Mouse (Mus musculus) heart, adult 8-10 months (tissue): ENCODE results near the gene Mrpl20. TPM values are rescaled to one million over a fixed set of nuclear protein-coding genes. Genes with fewer than 3 reads are reported as not detected.
A peak's percentile ranks its signal among the peaks of the same experiment; 100 is the strongest.
"Not testable (repeated sequence)": the region's sequence is repeated elsewhere in the genome, so short reads cannot be mapped to it uniquely, and the experiment has no call there.

Source experiments
- DNase-seq: peaks from one replicate; pipeline ENCODE4 v3.0.0; 2022; ENCODE audit warnings: low spot score
- total RNA-seq, 4 experiments: library from RNA; stranded (reverse); gene quantifications; 2 replicates each; pipeline ENCODE4 v1.2.4; 2022

Mrpl20 gene
- total RNA-seq, 4 experiments from 2014 or later, result 78.5 to 86.8 (median 80.6) TPM

DNA sequence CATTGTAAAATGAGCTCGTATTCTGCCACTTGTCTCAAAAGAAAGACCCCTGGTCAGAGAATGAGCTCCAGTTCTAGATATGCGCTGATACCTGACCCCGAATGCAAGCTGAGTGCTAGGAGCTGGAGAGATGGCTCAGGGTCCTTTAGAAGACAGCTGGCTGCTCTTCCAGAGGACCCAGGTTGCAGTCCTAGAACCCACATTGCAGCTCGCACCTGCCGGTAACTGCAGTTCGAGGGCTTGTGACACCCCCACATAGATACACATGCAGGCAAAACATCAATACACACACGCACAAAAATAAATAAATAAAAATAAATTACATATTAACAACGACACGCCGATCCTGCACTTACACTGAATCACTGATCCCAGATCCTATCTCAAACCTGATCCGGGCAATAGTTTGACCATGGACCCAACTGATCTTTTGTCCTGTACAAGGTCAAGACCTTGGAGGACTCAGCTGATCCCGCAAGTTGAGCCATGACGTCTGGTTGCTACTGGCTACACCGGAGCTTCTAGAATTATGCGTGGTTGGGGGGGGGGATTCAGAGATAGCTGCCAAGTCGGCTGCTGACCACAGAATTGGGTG, 19.1 kb upstream of the Mrpl20 start:
- no peak for DNase-seq

DNA sequence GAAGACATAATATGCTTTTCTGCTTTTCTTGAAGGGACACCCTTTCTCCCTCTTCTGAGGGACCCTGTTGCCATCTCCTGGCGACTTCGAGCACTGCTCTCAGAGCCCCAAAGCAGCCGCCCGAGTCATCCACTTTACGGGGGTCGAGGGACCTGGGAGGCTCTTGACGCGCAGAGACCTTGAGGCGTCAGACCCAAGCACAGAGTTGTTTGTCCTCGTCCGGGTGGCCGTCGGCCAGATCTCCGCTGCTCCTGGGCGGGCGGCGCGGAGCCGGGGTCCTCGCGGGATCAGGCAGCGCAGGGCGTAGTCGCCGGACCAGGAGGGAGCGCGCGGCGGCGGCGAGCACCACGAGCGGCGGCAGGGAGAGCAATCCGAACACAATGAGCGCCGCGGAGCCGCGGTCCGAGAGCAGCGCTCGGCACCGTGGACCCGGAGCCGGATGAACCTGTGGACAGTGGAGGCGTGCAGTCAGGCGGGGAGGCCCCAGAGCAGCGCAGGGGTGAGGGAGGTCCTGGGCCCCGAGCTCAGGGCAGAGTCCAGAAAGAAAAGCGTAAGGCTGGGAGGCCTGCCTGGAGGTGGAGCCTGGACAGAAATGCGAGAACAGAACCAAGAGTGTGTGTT, 18.5 kb upstream of the Mrpl20 start:
- peak; percentile 87 for DNase-seq

DNA sequence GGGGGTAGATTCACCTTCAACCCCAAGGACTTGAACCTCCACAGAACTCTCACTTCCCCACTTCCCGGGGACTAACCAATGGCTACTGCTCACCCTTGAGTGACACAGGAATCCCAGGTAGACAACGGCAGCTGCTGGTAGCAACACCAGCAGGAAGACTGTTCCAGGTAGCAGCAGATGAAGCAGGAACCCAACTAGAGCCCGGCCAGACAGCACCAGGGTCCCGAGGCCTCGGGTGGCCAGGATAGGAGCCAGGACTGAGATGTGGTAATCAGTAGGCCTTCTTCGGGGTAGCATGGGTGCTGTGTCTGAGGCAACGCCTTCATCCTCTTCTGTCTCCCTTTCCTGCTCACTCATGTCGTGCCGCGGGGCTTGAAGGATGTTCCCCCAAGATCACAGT, 17.4 kb upstream of the Mrpl20 start:
- DNase-seq, result no peak

DNA sequence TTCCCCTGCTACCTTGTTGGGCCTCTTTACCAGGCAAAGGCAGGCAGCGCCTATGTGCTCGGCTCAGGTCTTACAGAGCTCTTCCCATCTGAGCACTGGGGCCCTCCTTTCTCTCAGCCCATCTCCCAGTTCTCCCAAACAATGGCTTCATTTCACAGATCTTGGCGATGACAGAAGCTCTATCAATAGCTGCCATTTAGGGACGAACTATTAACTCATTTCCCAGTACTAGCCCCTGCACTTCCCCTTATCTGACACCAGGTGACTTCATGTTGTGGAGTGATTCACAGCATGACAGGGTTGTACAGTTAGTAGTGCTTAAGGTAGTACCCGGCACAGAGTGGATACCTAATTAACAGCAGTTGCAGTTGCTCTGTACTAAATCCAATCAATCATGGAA, 16.9 kb upstream of the Mrpl20 start, which contains the start of gene Tmem88b:
TSS of gene Tmem88b (minus strand) at position 56 of the 400 bp plus-strand sequence.
- DNase-seq, result no peak

DNA sequence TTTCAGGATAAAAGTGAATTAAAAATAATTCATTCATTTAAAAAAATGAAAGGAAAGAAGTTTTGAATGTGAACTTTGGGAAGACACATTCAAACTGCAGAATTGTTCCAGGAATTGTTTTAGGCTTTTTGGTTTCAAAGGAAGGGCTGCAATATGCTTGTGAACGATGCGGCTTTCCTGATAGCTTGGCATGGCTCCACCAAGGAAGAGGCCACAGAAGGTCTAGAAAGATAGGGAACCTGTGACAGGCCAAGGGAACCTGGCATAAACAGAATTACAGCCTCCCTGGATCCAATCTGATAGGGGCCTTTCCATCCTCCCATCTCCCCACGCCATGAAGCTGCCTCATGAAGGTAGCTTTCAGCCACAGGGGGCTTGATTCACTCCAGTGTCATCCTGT, 14.4 kb upstream of the Mrpl20 start:
- DNase-seq, result no peak

DNA sequence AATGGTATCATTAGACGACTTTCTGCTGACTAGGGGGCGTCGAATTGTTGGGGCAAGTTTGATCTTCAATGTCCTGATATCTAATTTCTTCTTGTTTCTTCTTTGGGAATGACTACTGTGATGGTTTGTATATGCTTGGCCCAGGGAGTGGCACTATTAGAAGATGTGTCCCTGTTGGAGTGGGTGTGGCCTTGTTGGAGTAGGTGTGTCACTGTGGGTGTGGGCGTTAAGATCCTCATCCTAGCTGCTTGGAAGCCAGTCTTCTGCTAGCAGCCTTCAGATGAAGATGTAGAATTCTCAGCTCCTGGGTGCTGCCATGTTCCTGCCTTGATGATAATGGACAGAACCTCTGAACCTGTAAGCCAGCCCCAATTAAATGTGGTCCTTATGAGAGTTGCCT, 13.8 kb upstream of the Mrpl20 start:
- not testable (repeated sequence) for DNase-seq

DNA sequence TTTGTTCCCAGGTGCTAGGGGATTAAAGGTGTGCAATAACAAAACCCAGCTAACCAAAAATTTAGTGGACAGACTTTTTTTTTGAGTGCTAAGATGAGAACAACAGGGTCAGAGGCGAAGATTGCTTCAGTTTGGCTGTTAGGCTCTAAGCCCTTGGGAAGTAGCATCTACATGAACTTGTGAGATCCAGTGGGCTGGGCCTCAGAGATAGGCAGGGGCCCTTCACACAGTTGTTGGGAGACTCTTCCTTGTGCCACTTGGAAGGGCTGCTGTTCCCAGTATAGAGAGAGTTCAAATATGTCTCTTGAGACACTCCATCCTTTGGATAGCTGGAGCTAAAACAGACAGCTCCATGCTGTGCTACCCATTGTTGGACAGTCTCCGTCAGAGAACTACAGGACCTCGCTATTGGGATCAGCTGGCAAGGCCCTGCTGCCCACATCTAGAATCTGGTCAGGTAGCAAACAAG, 12.6 kb upstream of the Mrpl20 start, which contains the start of gene Ankrd65:
TSS of gene Ankrd65 (plus strand) at position 419 of the 469 bp plus-strand sequence.
- DNase-seq, result no peak

DNA sequence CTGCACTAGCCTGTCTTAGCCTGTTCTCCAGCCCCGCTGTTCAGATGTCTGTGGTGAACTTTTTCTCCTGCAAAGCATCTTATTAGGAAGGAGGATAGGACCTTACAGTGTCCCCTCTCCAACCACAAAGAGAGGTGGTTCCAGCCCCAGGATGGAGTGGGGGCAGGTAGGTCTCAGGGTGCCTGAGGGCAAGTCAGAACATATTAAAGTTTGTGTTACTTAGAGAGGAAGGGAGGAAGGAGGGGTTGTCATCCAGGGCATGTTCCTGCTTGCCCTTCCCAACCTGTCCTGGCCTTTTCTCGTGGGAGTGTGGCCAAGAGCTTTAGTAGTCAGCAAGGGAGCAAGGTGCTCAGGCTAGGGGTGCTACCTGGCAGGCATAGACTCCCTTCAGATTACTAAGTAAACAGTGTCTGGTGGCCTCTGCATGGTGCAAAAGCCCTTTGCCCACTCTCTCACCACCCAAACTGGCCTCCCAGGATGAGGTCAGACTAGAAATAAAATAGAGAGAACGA, 12.0 kb upstream of the Mrpl20 start:
- DNase-seq, result no peak

DNA sequence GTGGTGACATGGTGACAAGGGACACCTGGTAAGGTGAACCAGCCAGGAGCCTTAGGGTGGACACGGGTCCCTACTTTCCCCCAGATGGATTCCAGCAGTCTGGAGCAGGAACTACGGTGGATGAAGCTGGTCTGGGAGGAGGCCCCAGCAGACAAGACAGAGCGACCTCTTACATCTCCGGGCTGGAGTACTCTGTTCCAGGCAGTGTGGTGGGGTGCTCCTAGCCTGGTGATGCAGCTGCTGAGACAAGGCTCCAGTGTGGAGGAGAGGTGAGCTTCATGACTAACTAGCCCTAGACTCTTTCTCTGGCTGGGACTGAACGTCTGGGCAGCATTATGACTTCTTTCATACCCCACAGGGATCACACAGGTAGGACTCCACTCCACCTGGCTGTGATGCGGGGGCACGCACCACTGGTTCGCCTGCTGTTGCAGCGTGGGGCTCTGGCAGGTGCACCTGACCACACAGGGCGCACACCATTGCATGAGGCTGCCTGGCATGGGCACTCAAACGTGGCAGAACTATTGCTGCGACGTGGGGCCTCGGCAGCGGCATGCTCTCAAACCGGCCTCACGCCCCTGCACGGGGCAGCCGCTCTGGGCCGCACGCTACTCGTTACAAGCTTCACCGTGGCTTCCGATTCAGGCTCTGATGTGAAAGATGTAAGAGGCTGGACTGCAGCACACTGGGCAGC, 11.3 kb upstream of the Mrpl20 start:
- DNase-seq, result no peak

DNA sequence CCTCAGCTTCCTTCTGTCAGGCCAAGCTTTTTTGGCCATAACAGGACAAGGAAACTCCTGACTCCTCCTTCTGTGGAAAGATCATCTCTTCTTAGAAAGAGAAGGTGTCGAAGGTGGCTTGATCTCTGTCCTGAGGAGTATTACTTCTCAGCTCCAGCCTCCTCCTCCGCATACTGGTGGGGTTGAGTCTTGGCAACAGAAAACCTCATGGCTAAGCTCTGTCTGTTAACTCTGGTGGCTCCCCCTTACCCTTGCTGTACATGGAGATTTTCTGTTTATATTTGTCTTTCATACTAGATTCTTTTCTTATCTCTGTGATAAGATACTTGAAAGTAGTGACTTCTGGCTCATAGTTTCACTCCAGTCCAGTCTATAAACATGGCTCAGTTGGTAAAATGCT, 8.9 kb upstream of the Mrpl20 start:
- no peak for DNase-seq

DNA sequence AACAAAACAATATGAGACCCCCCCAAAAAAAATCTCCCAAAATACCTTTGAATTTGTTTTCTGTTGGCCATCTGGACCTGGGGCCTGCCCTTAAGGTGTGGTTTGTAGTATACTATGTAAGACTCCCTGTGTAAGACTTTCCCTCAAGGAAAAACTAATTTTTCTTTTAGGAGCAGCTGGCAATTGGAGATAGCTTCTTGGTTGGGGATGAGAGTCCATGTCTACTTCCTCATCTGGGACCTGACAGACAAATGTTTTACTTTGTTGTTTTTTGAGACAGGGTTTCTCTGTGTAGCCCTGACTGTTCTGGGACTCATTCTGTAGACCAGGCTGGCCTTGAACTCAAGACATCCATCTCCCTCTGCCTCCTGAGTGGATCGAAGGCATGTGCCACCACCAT, 603 bp upstream of the Mrpl20 start:
- no peak for DNase-seq

DNA sequence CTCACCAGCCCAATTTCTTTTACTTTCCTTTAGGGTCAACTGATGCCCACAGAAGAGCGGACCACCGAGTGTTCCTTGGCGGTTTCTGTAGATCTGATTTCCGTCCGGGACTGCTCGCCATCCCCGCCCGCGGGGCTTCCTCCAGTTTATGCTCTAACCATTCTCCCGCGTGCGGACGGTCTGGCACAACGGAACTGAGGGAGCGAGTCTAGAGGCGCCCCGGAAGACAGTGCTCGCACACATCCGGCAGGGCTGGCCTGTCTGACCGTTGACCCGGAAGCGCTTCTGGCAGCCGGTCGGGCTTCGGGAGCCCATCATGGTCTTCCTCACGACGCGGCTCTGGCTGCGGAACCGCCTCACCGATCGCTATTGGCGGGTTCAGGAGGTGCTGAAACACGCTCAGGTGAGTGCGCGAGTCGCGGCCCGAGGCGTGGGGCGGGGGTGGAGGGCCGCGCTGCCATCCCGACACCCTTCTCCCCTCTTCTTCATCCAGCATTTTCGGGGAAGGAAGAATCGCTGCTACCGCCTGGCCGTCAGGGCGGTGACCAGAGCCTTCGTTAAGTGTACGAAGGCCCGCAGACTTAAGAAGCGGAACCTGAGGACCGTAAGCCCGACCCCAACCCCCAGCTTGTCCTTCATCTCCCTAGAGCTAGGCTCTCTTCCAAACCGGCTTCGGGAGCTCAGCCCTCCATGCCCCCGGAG, 813 bp downstream of the Mrpl20 start:
- DNase-seq, result peak; percentile 94

DNA sequence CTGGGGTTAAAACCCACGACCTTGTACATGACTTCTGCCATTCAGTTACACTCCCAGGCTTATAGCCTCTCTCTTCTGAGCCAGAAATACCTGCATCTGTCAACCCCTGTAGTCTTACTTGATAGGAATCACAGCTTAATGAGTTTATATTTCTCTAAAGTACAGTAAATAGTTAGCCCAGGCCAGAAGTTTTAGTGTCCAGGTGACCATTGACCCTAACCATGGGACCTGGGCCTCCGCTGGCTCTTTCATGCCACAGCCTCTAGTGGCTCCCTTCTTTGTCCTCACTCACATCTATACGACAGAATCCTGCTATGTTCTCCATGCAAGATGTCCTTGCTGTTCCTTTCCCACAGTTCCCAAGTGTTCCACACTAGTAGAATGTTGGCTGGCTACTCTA, 5.2 kb downstream of the Mrpl20 start:
- DNase-seq, result no peak

DNA sequence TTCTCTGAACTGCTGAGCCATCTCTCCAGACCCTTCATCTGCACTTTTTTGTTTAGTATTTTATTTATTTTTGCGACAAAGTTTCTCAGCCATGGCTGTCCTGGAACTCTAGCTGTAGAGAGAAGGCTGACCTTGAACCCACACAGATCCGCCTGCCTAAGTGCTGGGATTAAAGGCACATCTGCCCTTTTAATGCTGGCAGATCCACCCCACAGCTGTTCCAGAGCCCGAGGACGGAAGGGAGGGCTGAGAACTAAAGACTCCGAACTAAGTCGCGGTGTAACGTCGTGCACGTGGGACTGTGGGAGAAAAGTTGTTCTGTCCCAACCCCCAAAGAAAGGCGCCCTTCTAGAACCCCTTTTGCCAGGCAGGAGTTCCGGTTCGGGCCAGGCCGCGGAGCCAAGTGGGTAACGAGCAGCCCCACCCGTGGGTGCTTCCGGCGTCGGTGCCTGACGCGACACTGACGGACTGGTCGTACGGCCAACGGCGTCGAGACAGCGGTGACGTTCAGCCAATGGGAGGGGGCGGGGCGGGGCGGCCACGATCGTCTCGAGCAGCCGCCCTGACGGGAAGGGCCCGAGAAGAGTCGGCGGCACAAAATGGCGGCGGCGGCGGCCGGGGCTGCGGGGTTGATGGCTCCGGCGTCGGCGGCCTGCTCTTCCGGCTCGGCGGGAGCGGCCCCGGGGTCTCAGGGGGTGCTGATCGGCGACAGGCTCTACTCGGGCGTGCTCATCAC, 9.4 kb downstream of the Mrpl20 start, which contains the start of gene Ccnl2:
TSS of gene Ccnl2 (plus strand) at position 561 of the 736 bp plus-strand sequence.
- peak; percentile 92 for DNase-seq

DNA sequence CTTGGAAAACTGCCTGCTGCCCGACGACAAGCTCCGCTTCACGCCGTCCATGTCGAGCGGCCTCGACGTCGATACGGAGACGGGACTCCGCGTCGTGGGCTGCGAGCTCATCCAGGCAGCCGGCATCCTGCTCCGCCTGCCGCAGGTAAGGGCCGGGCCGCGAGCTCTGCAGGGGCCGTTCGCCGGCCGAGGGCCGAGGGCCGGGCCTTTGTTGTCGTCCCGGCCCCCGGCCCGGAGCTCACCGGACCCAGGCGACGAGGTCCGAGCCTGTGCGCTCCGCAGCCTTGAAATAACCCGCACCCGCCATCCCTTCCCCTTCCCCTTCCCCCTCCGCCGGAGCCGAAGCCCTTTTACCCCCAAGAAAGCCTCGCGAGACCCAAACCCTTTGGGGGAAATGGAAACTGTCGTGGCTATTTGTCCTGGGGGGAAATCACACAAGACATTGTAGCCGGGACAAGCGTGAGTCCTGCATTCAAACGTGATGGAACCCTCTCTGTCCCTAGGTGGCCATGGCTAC, 10.0 kb downstream of the Mrpl20 start:
- DNase-seq, result no peak

DNA sequence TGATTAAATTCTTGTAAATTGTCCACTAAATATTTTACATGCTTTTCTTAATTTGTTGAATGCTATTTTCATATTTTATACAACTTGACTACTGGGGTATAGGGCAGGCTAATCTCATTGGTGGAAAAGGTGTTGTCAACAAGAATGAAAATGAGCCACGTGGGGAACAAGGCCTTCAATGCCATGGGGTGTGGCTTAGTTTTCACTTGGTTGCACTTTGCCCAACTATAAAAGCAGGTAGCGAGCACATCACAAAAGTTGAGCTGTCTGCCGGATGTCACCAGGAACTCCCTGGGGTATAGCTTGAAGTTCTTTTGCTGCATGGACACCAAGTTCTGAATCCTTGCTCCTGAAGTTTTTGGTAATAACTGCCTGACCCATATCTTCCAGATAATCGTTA, 14.9 kb downstream of the Mrpl20 start:
- DNase-seq, result no peak

DNA sequence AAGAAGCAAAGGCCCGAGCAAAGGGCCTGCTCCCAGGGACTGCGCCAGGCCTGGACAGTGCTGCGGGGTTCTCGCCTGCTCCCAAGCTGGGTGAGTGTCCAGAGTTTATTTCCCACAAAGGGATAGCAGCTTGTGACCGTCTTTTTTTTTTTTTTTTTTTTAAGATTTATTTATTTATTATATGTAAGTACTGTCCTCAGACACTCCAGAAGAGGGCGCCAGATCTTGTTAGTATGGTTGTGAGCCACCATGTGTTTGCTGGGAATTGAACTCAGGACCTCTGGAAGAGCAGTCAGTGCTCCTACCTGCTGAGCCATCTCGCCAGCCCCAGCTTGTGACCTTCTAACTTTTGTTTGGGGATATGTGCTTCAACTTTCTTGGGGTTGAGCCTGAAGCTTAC, 18.3 kb downstream of the Mrpl20 start:
- no peak for DNase-seq

DNA sequence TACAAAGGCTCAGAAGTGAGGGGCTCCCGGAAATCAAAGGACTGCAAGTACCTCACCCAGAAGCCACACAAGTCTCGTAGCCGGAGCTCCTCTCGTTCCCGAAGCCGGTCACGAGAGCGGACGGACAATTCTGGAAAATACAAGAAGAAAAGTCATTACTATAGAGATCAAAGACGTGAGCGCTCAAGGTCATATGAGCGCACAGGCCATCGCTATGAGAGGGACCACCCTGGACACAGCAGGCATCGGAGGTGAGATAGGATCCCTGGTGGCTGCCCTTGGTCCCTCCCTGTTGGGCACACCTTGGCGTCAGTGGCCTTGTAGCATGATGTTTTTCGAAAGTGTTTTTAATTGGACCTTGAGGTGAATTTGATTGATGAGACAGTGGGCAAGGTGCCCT, 20.8 kb downstream of the Mrpl20 start:
- DNase-seq, result no peak

DNA sequence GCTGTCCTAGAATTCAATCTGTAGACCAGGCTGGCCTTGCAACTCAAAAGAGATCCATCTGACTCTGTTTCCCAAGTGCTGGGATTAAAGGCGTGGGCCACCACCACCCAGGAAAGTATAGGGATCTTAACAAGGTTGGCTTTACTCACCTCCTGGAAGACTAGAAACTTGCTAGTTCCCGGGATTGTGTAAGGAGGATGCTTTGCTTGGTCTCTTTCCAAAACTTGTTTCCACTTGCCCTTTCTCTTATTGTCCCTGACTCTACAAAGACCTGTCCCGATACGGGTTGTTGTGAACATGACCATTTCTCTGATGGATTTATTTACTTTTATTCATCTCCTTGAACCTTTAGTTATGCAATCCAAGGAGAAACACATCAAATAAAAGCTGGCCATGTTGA, 27.2 kb downstream of the Mrpl20 start:
- DNase-seq, result no peak

DNA sequence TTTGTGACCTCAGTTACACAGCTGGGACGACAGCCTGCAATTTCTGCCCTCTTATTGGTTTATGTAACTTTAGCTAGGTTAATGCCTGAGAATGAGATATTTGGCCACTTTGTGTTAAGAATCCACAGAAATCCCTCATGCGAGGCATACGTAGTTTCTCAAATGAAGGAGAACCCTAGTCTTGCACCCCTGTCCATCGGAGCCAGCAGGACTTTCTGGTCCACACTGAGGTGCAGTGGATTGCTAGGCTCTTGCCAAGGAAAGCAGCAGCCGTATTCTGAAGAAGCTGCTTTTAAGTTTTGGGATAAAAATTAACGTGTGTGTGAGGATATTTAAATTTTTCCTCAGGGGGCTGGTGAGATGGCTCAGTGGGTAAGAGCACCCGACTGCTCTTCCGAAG, 27.9 kb downstream of the Mrpl20 start:
- DNase-seq, result no peak

DNA sequence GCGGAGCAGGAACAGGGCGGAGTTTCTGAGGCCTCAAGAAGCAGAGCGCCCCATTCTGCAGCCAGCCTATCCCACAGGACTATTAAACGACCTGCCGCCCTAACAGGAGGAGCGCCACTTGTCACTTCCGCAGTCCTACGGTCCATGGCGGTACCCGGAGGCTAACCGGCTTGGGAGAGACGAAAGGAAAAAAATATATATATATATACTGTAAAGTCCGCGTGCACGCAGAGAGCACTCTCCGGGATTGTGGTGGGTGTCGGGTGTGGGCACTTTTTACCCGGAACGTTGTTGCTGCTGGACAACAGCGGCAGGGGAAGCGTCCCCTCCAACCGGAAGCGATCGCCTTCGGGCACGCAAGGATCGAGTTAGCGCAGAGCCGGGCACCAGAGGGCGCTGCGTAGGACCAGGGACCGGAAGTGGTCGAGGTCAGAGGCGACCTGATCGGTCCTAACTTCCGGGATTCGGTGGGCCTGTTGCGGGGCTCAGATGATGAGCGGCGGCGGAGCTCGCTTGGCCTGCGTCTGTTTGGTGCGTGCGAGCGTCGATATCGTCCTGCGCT, 28.6 kb downstream of the Mrpl20 start, which contains the start of gene Aurkaip1:
TSS of gene Aurkaip1 (plus strand) at position 68 of the 562 bp plus-strand sequence.
- peak; percentile 91 for DNase-seq
